Mouse (Mus musculus) adrenal gland, postnatal 36 days (tissue): ENCODE measurements at regions not wholly inside any gene's neighbourhood (a gene's known extent, or its start where the extent isn't known, plus 50 kb on each side); places are given as distances from the start of the nearest gene placed in this dataset.
"Not testable (repeated sequence)": the region's sequence is repeated elsewhere in the genome, so short reads cannot be mapped to it uniquely, and the experiment has no call there.

ENCODE experiments used
- DNase-seq, 2 experiments: peaks; one replicate each; pipeline ENCODE4 v3.0.0; 2021; ENCODE audit warnings: mixed read lengths in 1 of 2

- no peak for DNase-seq
Observed at GRCm38 (mm10) chr6:109125447-109125846, 297.0 kb downstream of the Edem1 start.

GRCm38 (mm10) chr6:109127203-109127602 is 298.8 kb downstream of the Edem1 start:
- no peak for DNase-seq

GRCm38 (mm10) chr6:109146111-109146510 is 317.7 kb downstream of the Edem1 start:
- DNase-seq = no peak

- DNase-seq = no peak
Observed at GRCm38 (mm10) chr6:109149043-109149442, 320.6 kb downstream of the Edem1 start.

DNA sequence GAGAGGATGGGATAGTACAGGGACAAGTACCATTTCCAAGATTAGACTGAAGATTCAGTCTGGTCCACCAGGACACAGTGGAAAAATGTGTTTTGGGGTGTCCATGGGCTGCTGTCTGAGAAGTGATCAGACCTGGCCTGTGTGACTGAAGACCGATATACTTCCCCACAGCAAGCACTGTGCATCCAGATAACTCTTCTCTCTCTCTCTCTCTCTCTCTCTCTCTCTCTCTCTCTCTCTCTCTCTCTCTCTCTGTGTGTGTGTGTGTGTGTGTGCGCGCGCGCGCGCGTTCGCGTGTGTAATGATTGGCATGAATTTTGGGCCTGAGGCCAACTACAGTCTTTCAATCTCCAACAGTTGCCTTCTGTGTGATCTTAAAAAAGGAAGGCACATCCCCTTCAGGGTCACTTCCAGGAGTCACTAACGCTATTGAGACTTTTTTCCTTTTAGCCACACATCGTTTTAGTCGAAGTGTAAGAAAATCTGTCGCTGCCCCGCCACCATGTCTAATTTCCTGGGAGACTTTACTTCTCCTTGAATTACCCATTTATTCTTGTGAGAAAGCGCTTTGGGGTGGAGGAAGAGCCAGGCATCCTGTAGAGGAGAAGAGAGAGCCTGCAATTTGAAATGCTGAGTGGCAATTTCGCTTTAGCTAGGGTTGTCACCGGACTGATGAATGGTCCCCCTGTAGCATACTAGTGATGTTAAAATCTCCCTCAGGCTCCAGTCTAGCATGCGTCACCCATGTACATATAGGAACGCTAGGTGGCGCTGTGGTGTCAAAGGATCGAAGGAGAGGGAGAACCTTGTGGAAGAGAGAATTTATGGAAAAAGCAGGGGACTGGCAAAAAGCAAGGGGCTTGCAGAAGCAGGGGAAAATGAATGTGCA is 321.8 kb downstream of the Edem1 start:
- peak; percentile 74 to 79 for DNase-seq

DNA sequence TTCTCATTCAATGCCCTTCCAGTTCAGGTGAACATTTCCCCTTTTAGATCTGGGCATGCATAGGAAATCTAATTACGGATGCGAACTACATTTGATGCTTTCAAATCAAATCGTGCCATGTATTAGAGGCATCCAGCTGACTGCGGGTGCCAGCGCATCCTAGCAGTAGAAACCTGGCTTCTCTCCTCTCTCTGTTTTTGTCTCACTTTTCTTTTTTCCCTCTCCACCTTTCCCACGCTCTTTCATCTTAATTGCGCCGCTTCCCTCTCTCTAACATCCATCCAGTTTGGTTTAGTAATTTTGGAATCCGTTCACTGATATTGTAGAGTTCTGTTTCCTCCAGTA is 322.4 kb downstream of the Edem1 start:
- DNase-seq = no peak

- DNase-seq = no peak
Observed at GRCm38 (mm10) chr6:109153624-109154023, 325.2 kb downstream of the Edem1 start.

GRCm38 (mm10) chr6:109159561-109159960 is 331.1 kb downstream of the Edem1 start:
- no peak for DNase-seq

DNA sequence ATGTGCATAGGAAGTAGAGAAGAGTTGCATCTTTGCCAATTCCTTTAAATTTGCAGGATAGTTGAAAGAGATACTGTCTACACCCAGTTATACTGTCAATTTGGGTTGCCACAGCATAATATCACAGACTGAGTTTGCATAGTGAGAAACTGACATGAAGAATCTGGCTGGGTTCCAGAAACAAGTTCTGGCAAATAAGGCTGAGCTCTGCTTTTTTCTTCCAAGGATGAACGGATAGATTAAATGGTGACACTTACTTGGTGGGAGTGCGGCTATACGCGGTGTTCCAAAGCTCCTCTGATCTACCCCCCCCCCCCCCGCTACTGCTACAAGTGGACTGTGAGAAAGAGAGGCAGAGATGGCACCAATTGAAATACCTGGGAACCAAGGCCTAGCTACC is 339.0 kb downstream of the Edem1 start:
- no peak for DNase-seq

DNA sequence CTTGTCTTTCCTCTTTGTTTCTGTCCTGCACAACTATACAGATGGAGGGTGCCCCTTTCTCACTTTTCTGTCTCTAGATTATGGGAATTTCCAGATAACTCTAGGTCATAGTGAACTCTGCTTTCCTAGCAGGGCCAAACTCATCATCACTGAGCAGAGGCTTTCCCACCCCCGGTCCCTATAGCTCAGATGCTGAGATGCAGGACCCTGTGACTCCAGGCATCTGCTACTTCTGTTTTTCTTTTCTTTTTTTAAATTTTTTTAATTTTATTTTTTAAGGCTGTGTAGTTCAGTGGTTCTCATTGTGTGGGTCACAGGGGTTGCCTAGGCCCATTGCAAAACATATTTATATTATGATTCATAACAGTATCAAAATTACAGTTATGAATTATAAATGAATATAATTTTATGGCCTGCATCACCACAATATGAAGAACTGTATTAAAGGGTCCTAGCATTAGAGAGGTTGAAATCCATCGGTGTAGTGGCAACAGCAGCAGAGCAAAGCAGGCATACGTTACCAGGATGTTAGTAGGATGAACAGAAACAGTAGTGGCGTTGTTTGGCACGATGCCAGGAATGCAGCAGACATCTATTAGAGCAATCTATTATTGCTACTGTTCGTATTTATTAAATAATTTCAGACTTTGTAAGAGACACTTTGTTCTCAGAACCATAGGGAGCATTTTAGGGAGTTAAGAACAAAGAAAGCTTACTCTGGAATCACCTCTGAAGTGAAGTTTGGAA is 343.8 kb downstream of the Edem1 start:
- no peak for DNase-seq

DNA sequence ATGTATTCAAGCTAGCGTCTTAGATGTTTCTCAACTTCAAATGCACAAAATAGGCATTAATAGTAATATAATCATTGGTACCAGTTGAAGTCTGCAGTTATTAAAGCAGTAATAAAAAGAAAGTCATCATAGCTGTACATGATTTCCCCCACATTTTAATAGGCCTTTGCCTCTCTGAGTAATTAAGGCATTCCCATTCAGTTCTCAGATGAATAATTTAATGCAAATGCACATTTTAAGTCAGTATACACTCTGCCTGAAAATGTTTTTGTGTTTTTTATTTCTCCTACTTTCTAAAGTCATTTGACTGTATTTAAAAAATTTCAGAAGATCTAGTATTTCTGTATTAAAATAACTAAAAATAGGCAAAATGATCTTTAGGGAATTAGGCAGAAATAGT is 344.6 kb downstream of the Edem1 start:
- no peak for DNase-seq

- DNase-seq = no peak
Observed at GRCm38 (mm10) chr6:109176876-109177275, 348.4 kb downstream of the Edem1 start.

GRCm38 (mm10) chr6:109182878-109183277 is 354.4 kb downstream of the Edem1 start:
- DNase-seq = no peak

DNA sequence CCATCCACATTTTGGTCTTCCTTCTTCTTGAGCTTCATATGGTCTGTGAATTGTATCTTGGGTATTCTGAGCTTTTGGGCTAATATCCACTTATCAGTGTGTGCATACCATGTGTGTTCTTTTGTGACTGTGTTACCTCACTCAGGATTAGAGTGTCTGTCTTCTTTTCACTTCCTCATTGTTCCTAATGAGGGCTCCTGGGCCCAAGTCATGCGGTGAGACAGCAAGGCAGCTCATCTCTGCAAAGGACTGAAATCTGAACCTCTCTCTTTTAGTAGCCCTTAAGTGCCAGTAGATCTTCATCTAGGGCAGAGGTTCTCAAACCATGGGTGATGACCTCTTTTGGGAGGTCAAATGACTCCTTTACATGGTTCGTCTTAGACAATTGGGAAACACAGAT is 364.6 kb downstream of the Edem1 start:
- not testable (repeated sequence) for DNase-seq

DNA sequence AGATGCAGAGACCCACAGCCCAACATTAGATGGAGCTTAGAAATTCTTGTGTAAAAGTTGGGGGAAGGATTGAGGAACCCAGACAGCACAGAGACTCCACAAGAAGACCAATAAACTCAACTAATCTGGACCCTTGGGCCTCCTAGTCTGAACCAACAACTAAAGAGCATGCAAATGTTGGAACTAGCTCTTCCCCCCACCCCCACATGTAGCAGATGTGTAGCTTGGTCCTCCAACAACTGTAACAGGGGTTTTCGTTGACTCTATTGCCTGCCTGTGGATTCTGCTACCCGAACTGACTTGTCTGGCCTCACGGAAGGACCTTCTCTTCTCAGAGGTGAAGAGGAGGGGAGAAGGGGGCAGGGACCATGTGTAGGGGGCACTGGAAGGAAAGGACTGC is 365.2 kb downstream of the Edem1 start:
- no peak for DNase-seq

DNA sequence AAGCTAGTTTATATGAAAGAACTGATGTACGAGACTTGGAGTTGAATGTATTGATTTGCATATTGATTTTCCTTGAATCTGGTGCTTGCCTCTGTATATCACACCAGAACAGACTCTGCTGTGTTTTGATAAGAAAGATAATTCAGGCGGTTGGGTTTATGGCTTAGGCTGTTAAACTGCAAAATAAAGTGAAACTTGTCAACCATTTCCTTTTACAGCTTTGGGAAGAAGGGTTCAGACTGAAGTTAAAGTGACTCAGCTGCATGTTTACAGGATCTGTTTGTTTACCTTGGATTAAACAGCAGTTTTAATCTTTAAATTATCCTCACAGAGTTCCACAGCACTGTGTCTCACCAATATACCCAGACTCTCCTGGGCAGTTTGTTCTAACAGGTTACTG is 381.3 kb downstream of the Edem1 start:
- no peak for DNase-seq

- no peak for DNase-seq
Observed at GRCm38 (mm10) chr6:109230391-109230790, 401.9 kb downstream of the Edem1 start.

DNA sequence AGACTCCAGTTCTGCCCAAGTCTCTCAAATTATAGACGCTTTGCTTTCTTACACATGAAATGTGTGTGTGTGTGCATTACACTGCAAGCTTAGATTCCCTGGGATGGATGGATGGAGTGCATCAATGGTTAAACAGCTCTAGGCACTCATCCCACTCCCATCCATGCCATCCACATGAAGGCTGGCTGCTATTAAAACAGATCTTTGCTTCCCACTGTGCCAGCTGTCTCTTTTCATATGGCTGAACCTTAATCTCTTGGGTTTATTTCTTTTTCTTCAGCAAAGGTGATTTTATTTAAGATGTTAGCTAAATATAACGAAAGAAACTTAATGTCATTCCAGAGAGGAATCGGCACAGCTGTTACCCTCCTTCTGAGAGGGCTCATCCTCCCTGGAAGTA is 405.0 kb downstream of the Edem1 start:
- no peak for DNase-seq

- no peak for DNase-seq
Observed at GRCm38 (mm10) chr6:109245666-109246065, 417.2 kb downstream of the Edem1 start.

- not testable (repeated sequence) for DNase-seq
Observed at GRCm38 (mm10) chr6:109246510-109246909, 418.1 kb downstream of the Edem1 start.
